Mouse (Mus musculus): ENCODE results near the gene Cycs.

GRCm38 (mm10) chr6:50588251-50588650, 21.9 kb upstream of the Cycs start:
- TF ChIP-seq CTCF (IDR thresholded peaks at IDR 0.05; ENCODE audit: extremely low read depth, insufficient read length, insufficient replicate concordance, low read depth, low read length) (no peak), POLR2A (IDR thresholded peaks at IDR 0.05; ENCODE audit: low read depth, low read length) (no peak)
